Mouse (Mus musculus): ENCODE results near the gene Nsg1.
A peak's percentile ranks its signal among the peaks of the same experiment; 100 is the strongest.

Gene Nsg1

GRCm38 (mm10) chr5:38159634-38160413 lies at the start of gene Nsg1:
Nsg1 (minus strand) TSS chr5:38159907.
- no peak for DNase-seq (ENCODE audit: low read depth)

- no peak for DNase-seq (ENCODE audit: low read depth)
Observed at GRCm38 (mm10) chr5:38208985-38209384, 49.3 kb upstream of the Nsg1 start.

- no peak for DNase-seq (ENCODE audit: low read depth)
Observed at GRCm38 (mm10) chr5:38205303-38205726, 45.6 kb upstream of the Nsg1 start.

GRCm38 (mm10) chr5:38199686-38200085 lies 40.0 kb upstream of the Nsg1 start:
- DNase-seq (ENCODE audit: low read depth): no peak

- peak; percentile 63 for DNase-seq (ENCODE audit: low read depth)
Observed at GRCm38 (mm10) chr5:38197482-38197823, 37.7 kb upstream of the Nsg1 start.

- DNase-seq (ENCODE audit: low read depth): no peak
Observed at GRCm38 (mm10) chr5:38196821-38197481, 37.2 kb upstream of the Nsg1 start.

- DNase-seq (ENCODE audit: low read depth): no peak
Observed at GRCm38 (mm10) chr5:38195941-38196340, 36.2 kb upstream of the Nsg1 start.

- DNase-seq (ENCODE audit: low read depth): no peak
Observed at GRCm38 (mm10) chr5:38194946-38195345, 35.2 kb upstream of the Nsg1 start.

- no peak for DNase-seq (ENCODE audit: low read depth)
Observed at GRCm38 (mm10) chr5:38190907-38191306, 31.2 kb upstream of the Nsg1 start.

- DNase-seq (ENCODE audit: low read depth): no peak
Observed at GRCm38 (mm10) chr5:38187006-38187405, 27.3 kb upstream of the Nsg1 start.

- DNase-seq (ENCODE audit: low read depth): no peak
Observed at GRCm38 (mm10) chr5:38184688-38185285, 25.1 kb upstream of the Nsg1 start.

GRCm38 (mm10) chr5:38174256-38174912 lies 14.7 kb upstream of the Nsg1 start:
- DNase-seq (ENCODE audit: low read depth): no peak

- no peak for DNase-seq (ENCODE audit: low read depth)
Observed at GRCm38 (mm10) chr5:38173766-38174165, 14.1 kb upstream of the Nsg1 start.

- no peak for DNase-seq (ENCODE audit: low read depth)
Observed at GRCm38 (mm10) chr5:38168497-38168896, 8.8 kb upstream of the Nsg1 start.

GRCm38 (mm10) chr5:38158947-38159633 lies 617 bp downstream of the Nsg1 start:
- no peak for DNase-seq (ENCODE audit: low read depth)

- no peak for DNase-seq (ENCODE audit: low read depth)
Observed at GRCm38 (mm10) chr5:38158501-38158946, 1.2 kb downstream of the Nsg1 start.

GRCm38 (mm10) chr5:38157481-38158020 lies 2.2 kb downstream of the Nsg1 start:
- no peak for DNase-seq (ENCODE audit: low read depth)

GRCm38 (mm10) chr5:38153636-38154035 lies 6.1 kb downstream of the Nsg1 start:
- DNase-seq (ENCODE audit: low read depth): no peak

- no peak for DNase-seq (ENCODE audit: low read depth)
Observed at GRCm38 (mm10) chr5:38152201-38153108, 7.3 kb downstream of the Nsg1 start.

- DNase-seq (ENCODE audit: low read depth): no peak
Observed at GRCm38 (mm10) chr5:38151264-38151663, 8.4 kb downstream of the Nsg1 start.

- DNase-seq (ENCODE audit: low read depth): no peak
Observed at GRCm38 (mm10) chr5:38146524-38146923, 13.2 kb downstream of the Nsg1 start.
